Mouse (Mus musculus) layer of hippocampus, adult 11-12 months (tissue): ENCODE measurements at regions not wholly inside any gene's neighbourhood (a gene's known extent, or its start where the extent isn't known, plus 50 kb on each side); places are given as distances from the start of the nearest gene placed in this dataset.

Source experiments
- DNase-seq: peaks from one replicate; pipeline ENCODE4 v3.0.0; 2022; ENCODE audit warnings: low spot score

GRCm38 (mm10) chr1:35588939-35589338 is 479.3 kb upstream of the Hs6st1 start:
- no peak for DNase-seq

DNA sequence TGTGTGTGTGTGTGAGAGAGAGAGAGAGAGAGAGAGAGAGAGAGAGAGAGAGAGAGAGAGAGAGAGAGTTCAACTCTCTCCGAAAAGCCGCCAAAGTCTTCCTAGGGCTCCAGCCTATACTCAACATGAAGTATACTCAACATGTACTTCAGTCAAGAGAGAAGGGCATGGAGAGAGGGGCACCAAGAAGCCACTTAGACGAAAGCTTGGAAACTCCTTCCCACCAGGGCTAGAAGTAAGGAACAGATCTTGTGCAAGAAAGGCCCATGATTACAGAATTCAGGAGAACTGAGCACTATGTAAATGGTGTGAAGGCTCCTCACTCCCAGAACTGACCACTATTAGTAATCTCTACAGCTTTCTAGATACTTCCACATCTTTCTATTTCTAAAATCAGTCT is 467.4 kb upstream of the Hs6st1 start:
- no peak for DNase-seq

DNA sequence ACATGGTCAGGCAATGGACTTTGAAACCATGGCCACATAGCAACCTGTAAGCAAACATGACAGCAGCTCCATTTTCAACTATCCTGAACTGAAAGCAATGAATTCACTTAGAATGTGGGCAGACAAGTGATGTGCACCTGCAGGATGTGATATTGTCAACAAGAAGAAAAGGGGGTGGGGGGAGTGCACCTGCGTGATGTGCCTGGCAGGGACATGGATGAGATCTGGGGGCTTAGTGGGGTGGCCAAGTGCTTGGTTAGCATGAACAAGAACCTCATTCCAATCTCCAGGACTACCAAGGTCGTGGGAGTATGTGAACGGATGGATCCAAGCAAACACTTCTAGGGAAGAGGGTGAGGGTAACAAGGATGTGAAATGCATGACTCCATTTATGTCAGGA is 453.1 kb upstream of the Hs6st1 start:
- no peak for DNase-seq

DNA sequence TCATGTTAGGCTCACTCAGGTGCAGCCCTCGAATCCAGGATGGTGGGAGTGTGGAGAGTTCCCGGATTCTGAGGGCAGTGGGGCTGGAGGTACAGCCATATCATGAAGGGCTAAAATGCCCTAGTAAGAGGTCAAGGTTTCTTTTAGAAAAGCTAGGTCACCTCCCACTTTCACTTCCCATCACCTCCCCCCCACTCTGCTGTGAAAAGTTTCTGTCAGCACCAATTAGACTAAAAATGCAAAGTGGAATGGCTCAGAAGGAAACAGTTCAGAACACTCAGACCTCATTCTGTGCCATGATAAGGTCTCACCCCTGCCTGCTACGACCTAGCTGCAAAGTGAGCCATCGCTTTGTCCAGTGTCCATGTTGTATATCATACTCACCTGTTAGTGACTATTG is 448.7 kb upstream of the Hs6st1 start:
- DNase-seq: no peak

GRCm38 (mm10) chr1:35642595-35642994 is 425.6 kb upstream of the Hs6st1 start:
- DNase-seq: no peak

- peak; percentile 24 for DNase-seq
Measured at GRCm38 (mm10) chr1:35653119-35653956, 414.9 kb upstream of the Hs6st1 start.

DNA sequence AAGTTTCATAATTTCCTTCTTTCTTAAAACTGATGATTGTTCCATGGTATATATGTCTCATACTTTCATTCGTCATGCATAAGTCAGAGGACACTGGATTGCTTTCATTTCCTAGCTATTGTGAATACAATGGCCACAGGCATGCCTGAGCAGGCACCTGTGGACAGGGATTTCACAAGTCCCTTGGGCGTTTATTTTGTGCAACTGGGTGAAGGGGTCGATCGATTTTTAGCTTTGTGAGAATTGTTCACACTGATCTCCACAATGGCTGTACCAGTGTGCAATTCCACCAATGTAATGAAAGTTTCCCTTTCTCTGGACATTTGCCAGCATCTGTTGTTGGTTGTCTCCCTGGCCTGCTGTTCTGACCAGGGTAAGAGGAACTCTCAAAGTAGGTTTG is 405.2 kb upstream of the Hs6st1 start:
- no peak for DNase-seq

DNA sequence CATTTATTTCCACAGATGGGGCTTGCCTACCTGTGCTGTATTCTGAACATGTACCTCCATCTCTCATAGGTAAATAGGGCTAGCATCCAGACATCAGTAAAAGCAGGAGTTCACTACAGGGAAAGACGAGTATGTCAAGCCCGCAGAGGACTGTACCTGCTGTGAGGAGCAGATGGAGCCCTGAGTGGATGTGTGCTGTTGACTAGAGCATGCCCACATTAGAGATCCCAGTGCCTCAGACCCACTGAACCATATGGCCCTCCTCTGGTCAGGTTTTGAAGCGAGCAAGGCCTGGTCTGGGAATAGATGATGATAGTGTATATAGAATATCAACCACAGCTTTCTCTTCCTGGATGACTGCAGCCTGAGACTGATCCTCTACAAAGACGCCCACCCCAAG is 394.7 kb upstream of the Hs6st1 start:
- DNase-seq: no peak

DNA sequence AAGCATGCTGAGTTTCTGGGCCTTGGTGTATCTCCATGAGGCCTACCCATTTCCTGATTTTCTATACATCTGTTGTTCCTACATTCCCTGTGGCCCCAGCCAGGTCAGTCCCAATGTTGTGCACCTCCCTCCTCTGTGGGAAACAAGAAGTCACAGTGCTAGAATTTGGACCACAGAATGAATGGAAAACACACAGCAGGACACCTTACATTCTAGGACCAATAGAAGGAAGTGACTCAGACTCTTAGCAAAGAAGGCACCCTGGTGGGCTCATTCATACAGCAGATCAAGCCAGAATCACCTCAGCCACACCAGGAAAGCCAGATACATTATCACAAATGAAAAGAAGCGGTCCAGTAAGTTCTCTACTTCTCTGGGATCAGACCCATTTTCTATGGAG is 394.2 kb upstream of the Hs6st1 start:
- DNase-seq: no peak

GRCm38 (mm10) chr1:35682511-35682949 is 385.7 kb upstream of the Hs6st1 start:
- DNase-seq: no peak

GRCm38 (mm10) chr1:35685651-35686050 is 382.5 kb upstream of the Hs6st1 start:
- DNase-seq: no peak

DNA sequence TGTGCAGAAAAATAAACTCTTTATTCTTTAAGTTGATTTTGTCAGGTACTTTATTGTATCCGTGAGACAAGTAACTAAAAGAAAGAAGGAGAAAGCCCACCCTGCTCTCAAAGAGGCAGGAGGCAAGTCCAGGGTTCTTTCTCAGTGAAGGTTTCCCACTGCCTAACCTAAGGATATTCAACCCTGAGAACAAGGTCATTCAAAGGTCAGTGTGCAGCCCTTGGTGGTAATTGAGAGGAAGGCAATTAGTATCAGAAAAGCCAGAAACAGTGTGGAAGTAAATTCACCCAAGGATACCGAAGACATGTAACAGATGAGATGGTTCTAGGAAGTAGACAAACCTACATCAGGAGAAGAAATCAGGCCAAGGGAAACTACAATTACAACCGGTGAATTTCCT is 373.9 kb upstream of the Hs6st1 start:
- DNase-seq: no peak

- DNase-seq: no peak
Measured at GRCm38 (mm10) chr1:35694775-35695591, 373.2 kb upstream of the Hs6st1 start.

DNA sequence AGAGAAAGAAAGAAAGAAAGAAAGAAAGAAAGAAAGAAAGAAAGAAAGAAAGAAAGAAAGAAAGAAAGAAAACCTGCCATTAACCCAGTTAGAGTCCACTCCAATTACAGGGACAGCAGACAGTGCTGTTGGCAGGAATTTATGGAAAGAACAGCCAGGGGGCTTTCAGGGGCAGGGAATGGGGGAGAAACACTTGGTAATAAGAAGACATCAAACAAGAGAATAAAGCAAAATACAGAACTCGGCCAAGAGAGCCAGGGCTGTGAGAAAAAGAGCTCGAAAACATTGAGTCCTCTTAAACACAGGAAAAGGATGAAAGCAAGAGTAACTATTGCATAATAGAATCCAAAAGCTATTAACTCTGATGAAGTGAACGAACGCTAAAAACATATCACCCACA is 371.0 kb upstream of the Hs6st1 start:
- no peak for DNase-seq

GRCm38 (mm10) chr1:35697834-35698500 is 370.2 kb upstream of the Hs6st1 start:
- no peak for DNase-seq

- DNase-seq: no peak
Measured at GRCm38 (mm10) chr1:35702585-35702984, 365.6 kb upstream of the Hs6st1 start.

DNA sequence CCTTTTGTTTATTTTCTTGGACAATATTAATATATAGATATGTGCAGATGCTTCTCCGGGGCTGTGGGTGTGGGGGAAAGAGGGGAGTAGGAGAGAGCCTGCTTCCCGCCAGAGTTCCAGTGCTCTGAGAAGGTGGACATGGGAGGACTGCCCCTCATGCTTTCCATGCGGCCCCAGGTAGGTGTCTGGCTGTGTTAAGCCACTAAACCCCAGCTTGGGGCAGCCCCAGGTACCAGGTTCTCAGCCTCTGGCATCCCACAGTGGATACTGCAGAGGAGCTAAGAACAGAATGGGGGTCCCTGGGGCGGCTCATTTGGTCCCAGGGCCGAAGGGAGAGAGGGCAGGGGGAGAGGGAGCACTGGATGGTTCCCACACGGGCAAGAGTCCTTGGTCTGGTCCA is 361.9 kb upstream of the Hs6st1 start:
- DNase-seq: no peak

- no peak for DNase-seq
Measured at GRCm38 (mm10) chr1:35708176-35708788, 359.9 kb upstream of the Hs6st1 start.

DNA sequence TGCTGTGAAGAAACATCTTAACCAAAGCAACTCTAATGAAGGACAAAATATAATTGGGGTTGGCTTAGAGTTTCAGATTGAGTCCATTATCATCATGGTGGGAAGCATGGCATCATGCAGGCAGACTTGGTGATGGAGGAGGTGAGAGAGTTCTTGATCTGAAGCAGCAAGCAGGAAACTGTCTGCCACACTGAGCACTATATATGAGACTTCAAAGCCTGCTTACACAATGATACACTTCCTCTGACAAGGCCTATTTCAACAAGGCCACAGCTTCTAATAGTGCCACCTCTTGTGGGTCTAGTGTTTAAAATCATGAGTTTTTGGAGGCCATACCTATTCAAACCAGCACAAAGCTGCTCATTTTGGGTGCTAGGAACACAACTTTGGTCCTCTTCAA is 359.0 kb upstream of the Hs6st1 start:
- no peak for DNase-seq

DNA sequence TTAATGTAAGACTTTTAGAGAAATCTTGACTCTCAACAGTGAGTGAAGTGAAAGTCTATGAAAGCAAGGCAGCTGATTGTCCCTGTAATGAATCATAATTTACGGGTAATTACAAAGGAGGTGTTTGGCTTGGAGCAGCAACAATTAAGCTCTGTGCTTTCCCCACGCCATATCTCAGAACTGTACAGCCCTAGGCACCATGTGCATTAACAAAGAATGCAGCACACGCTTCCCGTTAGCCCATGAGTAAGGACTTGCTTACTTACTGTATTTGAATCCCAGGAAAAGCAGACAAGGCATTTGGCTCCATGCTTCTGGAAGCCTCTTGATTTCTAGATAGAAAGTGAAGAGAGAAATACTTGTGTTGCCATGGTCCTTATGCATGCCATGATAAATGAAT is 354.2 kb upstream of the Hs6st1 start:
- DNase-seq: no peak

DNA sequence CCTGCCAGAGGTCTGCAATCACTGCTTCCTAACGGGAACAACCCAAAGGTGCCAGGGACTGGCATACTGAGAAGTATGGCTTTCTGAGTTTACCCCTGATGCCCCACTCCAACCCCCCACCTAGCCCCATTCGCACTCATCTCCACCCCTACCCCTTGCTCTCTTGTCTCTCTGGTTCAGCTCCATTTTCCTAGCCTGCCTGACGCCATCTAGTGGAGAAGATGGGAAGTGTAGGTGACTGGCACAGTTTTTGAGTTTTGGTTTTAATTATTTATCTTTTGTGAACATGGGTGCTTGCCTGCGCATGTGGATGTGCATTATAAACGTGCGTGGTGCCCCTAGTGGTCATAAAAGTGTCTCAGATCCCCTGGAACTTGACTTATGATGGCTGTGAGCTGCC is 352.3 kb upstream of the Hs6st1 start:
- no peak for DNase-seq

DNA sequence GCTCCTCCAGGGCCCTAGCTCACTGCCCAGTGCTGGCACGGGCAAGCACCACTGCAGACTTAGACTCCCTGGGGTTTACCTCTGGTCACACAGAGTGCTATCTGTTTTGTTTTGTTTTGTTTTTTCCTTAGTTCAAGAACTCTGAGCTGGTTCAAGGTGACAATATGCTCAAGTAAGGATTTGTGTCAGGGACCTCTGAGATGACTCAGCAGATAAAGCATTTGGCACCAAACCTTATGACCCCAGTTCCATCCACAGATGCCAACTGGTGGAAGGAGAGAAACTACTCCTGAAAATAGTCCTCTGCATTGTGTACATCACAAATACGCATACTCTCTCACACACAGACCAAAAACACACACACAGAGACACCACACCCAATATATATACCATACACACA is 351.0 kb upstream of the Hs6st1 start:
- DNase-seq: no peak
